Mouse (Mus musculus) bone marrow, adult 2 months (tissue): ENCODE measurements around the gene Pdia4.

Source experiments
- CTCF ChIP-seq: fragments of 200-500 bp; IDR thresholded peaks from 2 replicates; pipeline ENCODE4 v1.5.1; 2011; ENCODE audit warnings: low read length, control low read depth; ENCODE audit not compliant: control insufficient read depth, insufficient read depth
- POLR2A ChIP-seq: fragments of 200-500 bp; IDR thresholded peaks from 2 replicates; pipeline ENCODE4 v1.6.1; 2011; ENCODE audit warnings: low read depth, mild to moderate bottlenecking, control low read depth, low read length, borderline replicate concordance; ENCODE audit not compliant: control insufficient read depth

- no peak for TF ChIP-seq POLR2A
- no peak for TF ChIP-seq CTCF
Measured at GRCm38 (mm10) chr6:47784707-47785412, 28.4 kb downstream of the Pdia4 start.
